Mouse (Mus musculus) kidney, adult 9 months (tissue): ENCODE results near the gene Rbm4.

Source experiments
- DNase-seq: peaks from one replicate; pipeline ENCODE4 v3.0.0; 2022

The Rbm4 gene

DNA sequence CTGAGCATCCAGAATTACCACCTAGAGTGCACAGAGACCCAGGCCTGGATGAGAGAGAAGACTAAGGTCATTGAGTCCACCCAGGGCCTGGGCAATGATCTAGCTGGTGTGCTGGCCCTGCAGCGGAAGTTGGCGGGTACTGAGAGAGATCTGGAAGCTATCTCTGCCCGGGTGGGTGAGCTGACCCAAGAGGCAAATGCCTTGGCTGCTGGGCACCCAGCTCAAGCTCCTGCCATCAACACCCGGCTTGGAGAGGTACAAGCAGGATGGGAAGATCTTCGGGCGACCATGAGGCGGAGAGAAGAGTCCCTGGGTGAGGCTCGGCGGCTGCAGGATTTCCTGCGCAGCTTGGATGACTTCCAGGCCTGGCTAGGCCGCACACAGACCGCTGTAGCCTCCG lies 55.8 kb downstream of the Rbm4 start:
- no peak for DNase-seq
